Mouse (Mus musculus) cerebellum, postnatal 36 days (tissue): Measurements from ENCODE around the gene Fbrs.
"Not testable (repeated sequence)": the region's sequence is repeated elsewhere in the genome, so short reads cannot be mapped to it uniquely, and the experiment has no call there.

Source experiments
- DNase-seq, 2 experiments: peaks; one replicate each; pipeline ENCODE4 v3.0.0; 2021 to 2022; ENCODE audit warnings: mixed read lengths in 2 of 2

Fbrs gene

GRCm38 (mm10) chr7:127476855-127477254 lies 2.1 kb upstream of the Fbrs start:
- DNase-seq = no peak

GRCm38 (mm10) chr7:127477687-127478634 lies 1.0 kb upstream of the Fbrs start:
- DNase-seq = peak; percentile 99

GRCm38 (mm10) chr7:127479318-127480225 lies 573 bp downstream of the Fbrs start:
- peak in 1 of 2 experiments; percentile 27 for DNase-seq

GRCm38 (mm10) chr7:127480321-127480720 lies 1.3 kb downstream of the Fbrs start:
- DNase-seq = no peak

GRCm38 (mm10) chr7:127485416-127485815 lies 6.4 kb downstream of the Fbrs start:
- peak; percentile 45 to 58 for DNase-seq

GRCm38 (mm10) chr7:127488364-127488763 lies 9.4 kb downstream of the Fbrs start:
- DNase-seq = not testable (repeated sequence)

- DNase-seq = no peak
Measured at GRCm38 (mm10) chr7:127489982-127490381, 11.0 kb downstream of the Fbrs start.

GRCm38 (mm10) chr7:127491846-127492245 lies 12.8 kb downstream of the Fbrs start:
- DNase-seq = no peak

GRCm38 (mm10) chr7:127494648-127495047 lies 15.6 kb downstream of the Fbrs start:
- DNase-seq = no peak

- no peak for DNase-seq
Measured at GRCm38 (mm10) chr7:127497382-127497781, 18.4 kb downstream of the Fbrs start.

GRCm38 (mm10) chr7:127498407-127498806 lies 19.4 kb downstream of the Fbrs start:
- peak; percentile 51 to 56 for DNase-seq

- DNase-seq = no peak
Measured at GRCm38 (mm10) chr7:127508291-127508690, 29.3 kb downstream of the Fbrs start.

GRCm38 (mm10) chr7:127509830-127510229 lies 30.8 kb downstream of the Fbrs start:
- not testable (repeated sequence) for DNase-seq

- DNase-seq = peak in 1 of 2 experiments; percentile 29
Measured at GRCm38 (mm10) chr7:127511241-127511640, 32.2 kb downstream of the Fbrs start.

- peak; percentile 94 for DNase-seq
Measured at GRCm38 (mm10) chr7:127511808-127512230, 32.8 kb downstream of the Fbrs start, which contains the start of gene Srcap. Gene Srcap (plus strand): TSS chr7:127511983.

GRCm38 (mm10) chr7:127512231-127513015 lies 33.4 kb downstream of the Fbrs start:
- DNase-seq = peak; percentile 77 to 89

- DNase-seq = peak in 1 of 2 experiments; percentile 24
Measured at GRCm38 (mm10) chr7:127513016-127513390, 34.0 kb downstream of the Fbrs start.

GRCm38 (mm10) chr7:127513781-127514180 lies 34.8 kb downstream of the Fbrs start:
- no peak for DNase-seq

GRCm38 (mm10) chr7:127515846-127516245 lies 36.8 kb downstream of the Fbrs start:
- peak; percentile 40 to 60 for DNase-seq

GRCm38 (mm10) chr7:127516344-127516743 lies 37.3 kb downstream of the Fbrs start:
- DNase-seq = no peak

- DNase-seq = no peak
Measured at GRCm38 (mm10) chr7:127519284-127519683, 40.3 kb downstream of the Fbrs start, which contains the start of gene Gm42715. Gene Gm42715 (plus strand): TSS chr7:127519584.
